Mouse (Mus musculus): Measurements from ENCODE around the gene Gadd45a. TPM values are rescaled to one million over a fixed set of nuclear protein-coding genes. Genes with fewer than 3 reads are reported as not detected.
A peak's percentile ranks its signal among the peaks of the same experiment; 100 is the strongest.

Gadd45a gene
- total RNA-seq (2021), result 10 to 100 TPM; 32.5 to 36.8 TPM
- long read RNA-seq, experiment 1, transcript Gadd45a-201 (4 exons, 1,223 nt), result major isoform, 16 of 25 reads
- long read RNA-seq, experiment 1, partial matches to known transcripts, result 0 of 25 reads
- long read RNA-seq, experiment 1, other reads (novel, unspliced or antisense), result 8 of 25 reads
- long read RNA-seq, experiment 2, transcript Gadd45a-201 (4 exons, 1,223 nt), result major isoform, 6 of 11 reads
- long read RNA-seq, experiment 2, partial matches to known transcripts, result 4 of 11 reads
- long read RNA-seq, experiment 2, other reads (novel, unspliced or antisense), result 0 of 11 reads

- peak; percentile 98 for DNase-seq
Observed at GRCm38 (mm10) chr6:67036837-67037628, at the start of gene Gadd45a. Gene Gadd45a (minus strand): TSS chr6:67037457.

- no peak for DNase-seq
Observed at GRCm38 (mm10) chr6:67085850-67086437, 48.7 kb upstream of the Gadd45a start.

GRCm38 (mm10) chr6:67084465-67084864, 47.2 kb upstream of the Gadd45a start:
- no peak for DNase-seq

GRCm38 (mm10) chr6:67081141-67081540, 43.9 kb upstream of the Gadd45a start:
- no peak for DNase-seq

GRCm38 (mm10) chr6:67078076-67078475, 40.8 kb upstream of the Gadd45a start:
- DNase-seq, result no peak

GRCm38 (mm10) chr6:67077477-67077876, 40.2 kb upstream of the Gadd45a start:
- peak; percentile 38 for DNase-seq

- peak; percentile 52 for DNase-seq
Observed at GRCm38 (mm10) chr6:67076348-67076747, 39.1 kb upstream of the Gadd45a start.

- DNase-seq, result peak; percentile 21
Observed at GRCm38 (mm10) chr6:67074868-67075267, 37.6 kb upstream of the Gadd45a start.

- no peak for DNase-seq
Observed at GRCm38 (mm10) chr6:67073929-67074328, 36.7 kb upstream of the Gadd45a start.

GRCm38 (mm10) chr6:67073446-67073845, 36.2 kb upstream of the Gadd45a start:
- no peak for DNase-seq

GRCm38 (mm10) chr6:67071615-67072014, 34.4 kb upstream of the Gadd45a start:
- no peak for DNase-seq

GRCm38 (mm10) chr6:67069800-67070315, 32.6 kb upstream of the Gadd45a start:
- DNase-seq, result peak; percentile 9

- DNase-seq, result no peak
Observed at GRCm38 (mm10) chr6:67069219-67069762, 32.0 kb upstream of the Gadd45a start.

GRCm38 (mm10) chr6:67060057-67060456, 22.8 kb upstream of the Gadd45a start:
- no peak for DNase-seq

GRCm38 (mm10) chr6:67057991-67058696, 20.9 kb upstream of the Gadd45a start:
- no peak for DNase-seq

GRCm38 (mm10) chr6:67057574-67057973, 20.3 kb upstream of the Gadd45a start:
- no peak for DNase-seq

- DNase-seq, result no peak
Observed at GRCm38 (mm10) chr6:67056889-67057564, 19.8 kb upstream of the Gadd45a start.

GRCm38 (mm10) chr6:67056108-67056888, 19.0 kb upstream of the Gadd45a start:
- DNase-seq, result no peak

GRCm38 (mm10) chr6:67050063-67050462, 12.8 kb upstream of the Gadd45a start:
- no peak for DNase-seq

- no peak for DNase-seq
Observed at GRCm38 (mm10) chr6:67049695-67050038, 12.4 kb upstream of the Gadd45a start.
